Mouse (Mus musculus) ES-E14 (cell line): ENCODE data around the gene Trim60. TPM values are rescaled to one million over a fixed set of nuclear protein-coding genes. Genes with fewer than 3 reads are reported as not detected.

Source experiments
- DNase-seq: peaks from one replicate; pipeline ENCODE4 v3.0.0-alpha.2; 2013; ENCODE audit warnings: low read depth, low spot score
- H3K27ac ChIP-seq: 2 replicates; pipeline ENCODE4 v1.5.1; 2012; ENCODE audit warnings: low read depth, mild to moderate bottlenecking, low read length, moderate library complexity, mixed read lengths; ENCODE audit not compliant: poor library complexity, insufficient read depth, severe bottlenecking
- H3K36me3 ChIP-seq: 2 replicates; pipeline ENCODE4 v1.6.1; 2012; ENCODE audit warnings: mild to moderate bottlenecking, low read length, moderate library complexity, mixed read lengths; ENCODE audit not compliant: control insufficient read depth, poor library complexity, insufficient read depth, severe bottlenecking
- H3K4me1 ChIP-seq, 2 experiments: fragments of 150-350 bp in 1 of 2; sonication (generic) in 1 of 2; 2 replicates each; pipeline ENCODE4 v1.6.1; 2012; ENCODE audit warnings: low read length in 2 of 2, mild to moderate bottlenecking in 1 of 2, mixed read lengths in 1 of 2; ENCODE audit not compliant: control insufficient read depth in 2 of 2, insufficient read depth in 2 of 2, poor library complexity in 1 of 2
- H3K4me3 ChIP-seq, 2 experiments: fragments of 150-350 bp in 1 of 2; sonication (generic) in 1 of 2; 2 replicates each; pipeline ENCODE4 v1.5.1; 2012; ENCODE audit warnings: low read length in 2 of 2, low read depth in 1 of 2, mild to moderate bottlenecking in 1 of 2, mixed read lengths in 1 of 2; ENCODE audit not compliant: insufficient read depth in 1 of 2, poor library complexity in 1 of 2, severe bottlenecking in 1 of 2
- H3K9ac ChIP-seq: 2 replicates; pipeline ENCODE4 v1.6.1; 2012; ENCODE audit warnings: low read depth, mild to moderate bottlenecking, low read length, mixed read lengths; ENCODE audit not compliant: poor library complexity, insufficient read depth, severe bottlenecking
- H3K9me3 ChIP-seq: fragments of 150-350 bp; sonication (generic); 2 replicates; pipeline ENCODE4 v1.6.1; 2012; ENCODE audit warnings: low read depth, mild to moderate bottlenecking, low read length; ENCODE audit not compliant: control insufficient read depth, insufficient read depth
- CHD2 ChIP-seq: IDR thresholded peaks from 2 replicates; pipeline ENCODE4 v1.6.1; 2014; ENCODE audit warnings: mild to moderate bottlenecking, low read depth, low read length, inconsistent platforms
- HCFC1 ChIP-seq: IDR thresholded peaks from 2 replicates; pipeline ENCODE4 v1.6.1; 2012; ENCODE audit warnings: low read length, inconsistent platforms, borderline replicate concordance; ENCODE audit not compliant: insufficient read depth
- MAFK ChIP-seq: IDR thresholded peaks from 2 replicates; pipeline ENCODE4 v1.6.1; 2014; ENCODE audit warnings: mild to moderate bottlenecking, low read depth, low read length, inconsistent platforms; ENCODE audit not compliant: insufficient read depth
- ZC3H11A ChIP-seq: IDR thresholded peaks from 2 replicates; pipeline ENCODE4 v1.6.1; 2012; ENCODE audit warnings: low read depth, mild to moderate bottlenecking, inconsistent platforms, low read length, borderline replicate concordance
- ZNF384 ChIP-seq: IDR thresholded peaks from 2 replicates; pipeline ENCODE4 v1.6.1; 2012; ENCODE audit warnings: low read depth, low read length, inconsistent platforms
- in situ Hi-C, 2 experiments: fragments of 600-800 bp; cut with MboI; formaldehyde crosslinking; loops; one replicate each; pipeline ENCODE4 v1.15.1; 2025; ENCODE audit warnings: low sequenced_read_pairs in 2 of 2, inconsistent platforms in 1 of 2; ENCODE audit not compliant: unreplicated experiment in 2 of 2
- total RNA-seq: library from RNA; depleted of rRNA; stranded (reverse); fragments of 300-350 nt; gene quantifications from 2 replicates; pipeline ENCODE4 v1.2.3, GENCODE M21; 2012; rRNA removed

Trim60 gene
- total RNA-seq = not detected in 2 replicates

- in situ Hi-C loops = no loop called here
- Histone ChIP-seq H3K4me3 (no peak within 1 kb of the TSS), H3K27ac (no peak within 1 kb of the TSS), H3K9ac (no peak within 1 kb of the TSS), H3K36me3 (no peaks in the 10 kb centered on the region), H3K9me3 (no peaks in the 10 kb centered on the region), H3K4me1 (no peaks in the 10 kb centered on the region)
- no peak for DNase-seq
- TF ChIP-seq ZNF384 (no peak), CHD2 (no peak), ZC3H11A (no peak), MAFK (no peak), HCFC1 (no peak)
Observed at GRCm38 (mm10) chr8:65018423-65018822, at the start of gene Trim60, which contains the start of gene Trim61. Gene Trim60, minus strand, starts transcription at chr8:65018584. Gene Trim61, minus strand, starts transcription at chr8:65018523.

DNA sequence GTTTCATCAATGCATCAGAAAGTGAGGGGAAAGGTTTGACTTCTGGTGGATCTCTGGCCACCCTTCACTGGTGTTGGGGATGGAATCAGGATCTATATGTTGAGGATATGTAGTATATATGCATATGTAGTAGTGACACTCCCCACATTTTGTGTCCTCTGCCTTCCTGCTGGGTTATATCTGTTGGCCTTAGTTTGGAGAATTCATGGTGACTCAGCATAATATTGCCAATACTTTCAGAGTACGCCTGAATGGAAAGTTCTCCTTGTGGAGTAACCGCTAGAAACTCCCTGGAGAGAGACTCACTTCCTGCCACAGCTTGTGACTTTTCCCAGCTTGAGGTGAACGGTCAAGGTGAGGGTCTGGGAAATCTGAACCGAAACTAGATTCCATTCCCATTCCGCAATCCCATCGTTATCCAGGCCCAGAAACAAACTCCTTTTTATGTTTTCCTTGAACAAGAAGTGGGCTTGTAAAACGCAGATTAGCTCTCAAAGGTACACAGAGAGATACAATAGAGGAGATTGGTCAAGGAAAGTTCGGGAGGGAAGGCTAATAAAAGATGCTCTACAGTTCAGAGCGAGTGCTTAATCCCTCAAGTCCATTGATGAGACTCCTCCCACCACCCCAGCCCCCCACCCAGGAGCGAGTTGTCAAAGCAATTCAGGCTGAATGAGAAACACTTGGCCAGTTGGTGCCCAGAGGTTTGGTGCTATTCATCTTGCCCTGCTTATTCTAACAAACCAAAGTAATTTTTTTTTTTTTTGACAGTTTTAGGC is 49.5 kb upstream of the Trim60 start:
- TF ChIP-seq MAFK = peak; percentile 96
- no peak for TF ChIP-seq ZC3H11A
- no peaks in the 10 kb centered on the region for H3K9me3 ChIP-seq
- H3K27ac ChIP-seq = peak overlapping the region; percentile 66
- H3K9ac ChIP-seq = no peak overlapping the region
- no peaks in the 10 kb centered on the region for H3K36me3 ChIP-seq
- H3K4me3 ChIP-seq = no peak overlapping the region
- peaks cover 7 to 20% of the 10 kb centered on the region in 2 experiments; a peak in 3 of 4 replicates for H3K4me1 ChIP-seq
- in situ Hi-C loops = no loop called here
- DNase-seq = no peak

DNA sequence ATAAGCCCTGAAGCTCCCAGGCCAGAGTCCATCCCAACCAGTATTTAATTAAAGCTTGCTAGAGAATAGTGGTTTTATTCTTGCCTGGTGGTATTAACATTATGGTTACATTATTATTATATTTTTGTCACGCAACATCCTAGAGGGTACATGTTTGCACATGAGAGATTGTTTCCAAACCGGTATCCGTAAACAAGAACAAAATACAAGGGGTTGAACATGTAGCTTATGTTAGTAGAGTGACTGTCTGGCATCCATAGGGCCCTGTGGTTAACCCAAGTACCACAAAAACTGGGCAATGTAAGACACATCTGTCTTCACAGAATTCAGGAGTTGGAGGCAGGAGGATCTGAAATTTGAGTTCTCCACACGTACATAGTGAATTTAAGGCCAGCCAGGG is 48.6 kb upstream of the Trim60 start:
- Histone ChIP-seq H3K27ac (peak overlapping the region; percentile 33; the same call in 1 of the 2 replicates), H3K36me3 (no peaks in the 10 kb centered on the region), H3K9ac (no peak overlapping the region), H3K4me1 (peaks cover 7 to 23% of the 10 kb centered on the region in 2 experiments; a peak in 3 of 4 replicates), H3K9me3 (no peaks in the 10 kb centered on the region), H3K4me3 (no peak overlapping the region)
- no peak for TF ChIP-seq ZC3H11A
- no peak for TF ChIP-seq CHD2
- no peak for TF ChIP-seq HCFC1
- no peak for TF ChIP-seq MAFK
- TF ChIP-seq ZNF384 = no peak
- DNase-seq = no peak
- in situ Hi-C loops = no loop called here

DNA sequence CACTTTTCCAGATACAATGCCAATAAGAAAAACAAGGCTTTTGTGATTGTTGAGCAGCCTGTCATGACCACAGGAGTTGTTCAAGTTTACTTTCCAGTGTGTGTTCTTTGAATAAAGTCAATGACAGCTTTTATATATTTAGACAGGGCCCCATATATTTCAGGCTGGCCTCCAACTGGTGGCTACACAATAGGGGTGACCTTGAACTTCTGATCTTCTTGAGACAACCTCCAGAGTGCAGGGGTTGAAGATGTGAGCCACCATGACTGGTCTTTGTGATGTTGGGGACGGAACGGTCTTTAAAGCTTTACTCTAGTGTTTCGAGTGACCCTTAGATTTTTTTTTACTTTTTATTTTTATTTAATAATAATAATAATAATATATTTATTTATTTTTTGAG is 47.2 kb upstream of the Trim60 start:
- H3K36me3 ChIP-seq = no peaks in the 10 kb centered on the region
- H3K9me3 ChIP-seq = no peaks in the 10 kb centered on the region
- no peak overlapping the region for H3K9ac ChIP-seq
- TF ChIP-seq ZNF384 (no peak), HCFC1 (no peak), MAFK (no peak), ZC3H11A (no peak)
- no peak overlapping the region for H3K4me3 ChIP-seq
- in situ Hi-C loops = no loop called here
- peak overlapping the region; percentile 40; the same call in 1 of the 2 replicates for H3K27ac ChIP-seq
- peaks cover 7 to 23% of the 10 kb centered on the region in 2 experiments; a peak in 3 of 4 replicates for H3K4me1 ChIP-seq
- DNase-seq = no peak

- H3K36me3 ChIP-seq = no peaks in the 10 kb centered on the region
- no peaks in the 10 kb centered on the region for H3K9me3 ChIP-seq
- peaks cover 7 to 23% of the 10 kb centered on the region in 2 experiments; a peak in 3 of 4 replicates for H3K4me1 ChIP-seq
- no peak overlapping the region for H3K9ac ChIP-seq
- no peak overlapping the region for H3K4me3 ChIP-seq
- TF ChIP-seq CHD2 = 0 out of 2 replicates have a peak, but pooled peaks have one; percentile 26
- TF ChIP-seq MAFK = no peak
- peak; percentile 41 for DNase-seq
- no peak overlapping the region for H3K27ac ChIP-seq
- in situ Hi-C loops = no loop called here
Observed at GRCm38 (mm10) chr8:65064071-65064470, 45.7 kb upstream of the Trim60 start.
